Mouse (Mus musculus): Measurements from ENCODE around the gene Aimp2. TPM values are rescaled to one million over a fixed set of nuclear protein-coding genes. Genes with fewer than 3 reads are reported as not detected.

Gene Aimp2
- polyA plus RNA-seq, 1 experiment from 2014 or later: 89.4 TPM

DNA sequence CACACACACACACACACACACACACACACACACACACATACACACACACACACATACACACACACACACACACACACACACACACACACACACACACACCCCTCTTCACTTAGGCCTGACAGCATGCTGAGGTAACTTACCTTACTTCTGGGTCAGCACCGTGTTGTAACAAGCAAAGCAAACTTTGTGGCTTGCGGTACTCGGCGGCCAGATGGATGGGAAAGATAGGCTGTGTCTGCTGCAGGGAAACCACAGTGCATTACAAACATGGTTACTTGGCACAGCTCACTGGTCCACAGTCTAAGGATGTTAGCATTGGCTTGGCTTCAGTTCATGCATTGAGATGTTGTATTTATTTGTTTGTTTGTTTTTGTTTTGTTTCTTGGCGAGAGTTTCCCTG, 16.3 kb downstream of the Aimp2 start:
- Histone ChIP-seq H3K4me3 (no peak overlapping the region), H3K27ac (no peak overlapping the region), H3K27me3 (no peaks in the 10 kb centered on the region), H3K4me2 (replicated peaks) (no peak overlapping the region), H3K9me3 (no peaks in the 10 kb centered on the region), H3K36me3 (peaks cover 46% of the 10 kb centered on the region), H3K4me1 (no peaks in the 10 kb centered on the region), H3K9ac (no peak overlapping the region)
- ATAC-seq (ENCODE audit: insufficient number of reproducible peaks, insufficient read depth, low FRiP score, low TSS enrichment): no peak
- WGBS: 77% methylated on average over 5 of the region's 5 CpGs

DNA sequence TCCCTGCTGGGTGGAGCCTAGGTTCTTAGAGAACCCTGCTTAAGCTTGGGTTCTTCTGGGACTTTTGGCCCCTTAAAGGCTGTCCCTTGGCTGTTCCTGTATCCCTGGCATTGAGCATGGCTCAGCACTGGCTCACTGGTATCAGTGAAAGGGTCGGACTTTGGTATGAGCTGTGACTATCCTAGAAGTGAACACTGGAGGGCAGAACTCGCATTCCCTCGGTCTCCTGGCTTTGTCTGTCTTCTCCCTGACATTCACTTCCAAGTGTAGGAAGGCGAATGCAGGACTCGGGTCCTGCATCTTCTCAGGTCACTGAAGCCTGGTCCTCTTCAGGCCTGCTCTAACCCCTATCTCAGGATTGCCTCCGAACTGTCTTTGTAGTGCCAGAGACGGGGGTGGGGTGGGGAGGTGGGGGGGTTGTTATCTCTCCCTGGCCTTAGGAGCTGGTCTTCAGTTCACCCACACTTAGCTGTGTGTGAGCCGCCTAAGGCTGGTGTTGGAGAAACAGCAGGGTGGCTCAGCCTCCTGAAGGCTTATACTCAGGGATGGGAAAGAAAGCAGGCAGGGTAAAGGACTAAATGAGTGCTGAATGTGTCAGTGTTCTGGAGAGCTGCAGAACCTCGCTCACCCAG, 17.3 kb downstream of the Aimp2 start:
- WGBS: 73% methylated on average over 9 of the region's 9 CpGs
- ATAC-seq (ENCODE audit: insufficient number of reproducible peaks, insufficient read depth, low FRiP score, low TSS enrichment): no peak
- Histone ChIP-seq H3K27me3 (no peaks in the 10 kb centered on the region), H3K27ac (no peak overlapping the region), H3K4me1 (no peaks in the 10 kb centered on the region), H3K4me3 (no peak overlapping the region), H3K9me3 (no peaks in the 10 kb centered on the region), H3K9ac (no peak overlapping the region), H3K4me2 (replicated peaks) (no peak overlapping the region), H3K36me3 (peaks cover 44% of the 10 kb centered on the region)

DNA sequence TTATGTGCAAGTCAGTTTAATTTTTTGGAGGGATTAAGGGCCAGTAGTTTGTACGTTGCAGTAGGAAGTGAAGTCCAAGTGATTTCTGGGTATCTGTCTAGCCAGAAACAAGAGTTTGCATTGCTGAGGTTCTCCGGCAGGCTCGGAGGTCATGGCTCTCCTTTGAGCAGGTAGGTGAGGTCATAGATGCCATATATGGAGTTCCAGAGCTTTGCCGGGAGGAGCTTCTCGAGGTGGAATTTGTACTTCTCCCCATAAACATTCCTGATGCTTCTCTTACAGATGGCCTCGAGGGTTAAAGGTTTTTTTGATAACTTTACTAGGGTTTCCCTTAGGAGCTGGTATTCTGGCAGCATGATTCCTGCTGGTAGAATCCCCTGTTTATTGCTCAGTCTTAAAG, 18.9 kb downstream of the Aimp2 start:
- no peak overlapping the region for H3K4me2 ChIP-seq (replicated peaks)
- H3K36me3 ChIP-seq: peaks cover 53% of the 10 kb centered on the region
- no peaks in the 10 kb centered on the region for H3K9me3 ChIP-seq
- WGBS: 81% methylated on average over 6 of the region's 6 CpGs
- no peak overlapping the region for H3K4me3 ChIP-seq
- H3K4me1 ChIP-seq: no peaks in the 10 kb centered on the region
- H3K27me3 ChIP-seq: no peaks in the 10 kb centered on the region
- H3K27ac ChIP-seq: no peak overlapping the region
- ATAC-seq (ENCODE audit: insufficient number of reproducible peaks, insufficient read depth, low FRiP score, low TSS enrichment): no peak
- no peak overlapping the region for H3K9ac ChIP-seq

DNA sequence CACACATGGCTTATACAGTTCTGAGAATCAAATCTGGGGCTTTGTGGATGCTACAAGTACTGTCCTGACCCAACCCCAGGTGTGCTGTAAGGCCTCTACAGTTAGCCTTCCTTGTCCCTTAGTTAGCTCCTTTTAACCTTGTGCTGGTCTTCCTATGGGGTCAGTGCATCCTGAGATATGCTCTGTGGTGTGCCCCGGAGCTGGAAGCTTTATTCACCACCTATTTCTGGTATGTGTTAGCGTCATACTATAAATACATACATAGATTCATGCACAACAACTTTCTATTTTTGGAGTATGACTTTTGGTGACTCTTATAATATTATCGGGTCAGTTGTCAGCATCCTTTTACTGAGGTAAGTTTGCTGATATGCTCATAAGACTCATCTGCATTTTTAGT, 24.4 kb downstream of the Aimp2 start:
- peaks cover 83% of the 10 kb centered on the region for H3K36me3 ChIP-seq
- no peak overlapping the region for H3K9ac ChIP-seq
- WGBS: 96% methylated on average over 3 of the region's 3 CpGs
- H3K27ac ChIP-seq: no peak overlapping the region
- H3K4me2 ChIP-seq (replicated peaks): no peak overlapping the region
- ATAC-seq (ENCODE audit: insufficient number of reproducible peaks, insufficient read depth, low FRiP score, low TSS enrichment): no peak
- no peaks in the 10 kb centered on the region for H3K9me3 ChIP-seq
- no peak overlapping the region for H3K4me3 ChIP-seq
- H3K4me1 ChIP-seq: no peaks in the 10 kb centered on the region
- H3K27me3 ChIP-seq: no peaks in the 10 kb centered on the region

DNA sequence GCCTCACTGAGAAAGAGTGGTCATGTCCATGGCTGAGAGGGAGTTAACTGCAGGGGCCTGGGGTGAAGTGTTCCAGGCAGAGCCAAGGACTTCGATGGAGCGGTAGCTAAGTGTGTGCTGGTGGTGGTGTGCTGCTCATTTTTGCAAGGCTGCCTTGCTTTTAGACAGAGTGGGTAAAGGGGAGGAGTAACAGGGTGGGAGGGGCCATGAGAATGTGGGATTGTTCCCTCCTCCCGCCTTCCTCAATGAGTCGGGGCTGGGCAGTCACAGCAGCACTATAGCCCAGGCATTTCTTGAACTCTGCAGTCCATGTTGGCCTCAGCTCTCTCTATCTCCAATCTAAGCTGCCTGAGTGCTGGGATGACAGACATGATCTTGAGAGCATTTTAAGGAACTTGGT, 35.1 kb downstream of the Aimp2 start:
- Histone ChIP-seq H3K4me1 (no peaks in the 10 kb centered on the region), H3K4me3 (no peak overlapping the region), H3K36me3 (peaks cover 61% of the 10 kb centered on the region), H3K9ac (no peak overlapping the region), H3K27ac (no peak overlapping the region), H3K27me3 (no peaks in the 10 kb centered on the region), H3K9me3 (no peaks in the 10 kb centered on the region), H3K4me2 (replicated peaks) (no peak overlapping the region)
- WGBS: 63% methylated on average over 4 of the region's 4 CpGs
- ATAC-seq (ENCODE audit: insufficient number of reproducible peaks, insufficient read depth, low FRiP score, low TSS enrichment): no peak

DNA sequence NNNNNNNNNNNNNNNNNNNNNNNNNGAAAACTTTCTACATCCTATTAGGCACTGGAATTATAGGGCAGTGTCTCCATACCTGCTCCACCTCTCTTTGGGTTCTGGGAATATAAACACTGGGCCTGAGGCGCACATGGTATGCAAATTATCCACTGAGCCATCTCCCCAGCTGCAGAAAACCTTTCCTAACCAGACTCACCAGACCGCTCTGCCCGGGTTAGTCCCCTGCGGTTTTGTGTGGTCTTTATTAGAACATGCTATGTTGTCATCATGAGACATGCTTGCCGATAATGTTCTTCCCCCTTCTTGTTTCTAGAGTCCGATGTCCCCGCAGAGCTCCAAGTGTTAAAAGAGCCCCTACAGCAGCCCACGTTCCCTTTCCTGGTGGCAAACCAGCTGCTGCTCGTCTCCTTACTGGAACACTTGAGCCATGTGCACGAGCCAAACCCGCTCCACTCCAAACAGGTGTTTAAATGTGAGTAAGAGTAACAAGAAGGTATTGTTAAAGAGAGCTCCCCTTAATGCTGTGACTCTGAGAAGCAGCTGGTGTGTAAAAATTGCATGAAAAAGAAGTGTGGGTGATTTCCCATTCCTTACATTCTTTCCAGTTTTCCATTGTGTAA, 38.0 kb downstream of the Aimp2 start:
- no peak for ATAC-seq (ENCODE audit: insufficient number of reproducible peaks, insufficient read depth, low FRiP score, low TSS enrichment)
- Histone ChIP-seq H3K4me3 (no peak overlapping the region), H3K4me2 (replicated peaks) (no peak overlapping the region), H3K36me3 (peaks cover 38% of the 10 kb centered on the region), H3K9me3 (no peaks in the 10 kb centered on the region), H3K9ac (no peak overlapping the region), H3K27me3 (no peaks in the 10 kb centered on the region), H3K27ac (no peak overlapping the region), H3K4me1 (no peaks in the 10 kb centered on the region)
- 83% methylated on average over 11 of the region's 11 CpGs for WGBS

Other genes starting within 250 kb of the Aimp2 start
- gene Usp42, start 177.6 kb downstream of the Aimp2 start, polyA plus RNA-seq (2016; fragmentation: Nextera tagmentation; extraction: Ambion mirVana): 31.7 and 34.7 TPM in 2 replicates
- 46.5 and 47.7 TPM in 2 replicates for gene Eif2ak1, start 92.1 kb downstream of the Aimp2 start, polyA plus RNA-seq (2016; fragmentation: Nextera tagmentation; extraction: Ambion mirVana)
- gene Ankrd61, start 12.2 kb downstream of the Aimp2 start, polyA plus RNA-seq (2016; fragmentation: Nextera tagmentation; extraction: Ambion mirVana): 0.36 TPM in 2 replicates
- 34.4 and 40.4 TPM in 2 replicates for gene Pms2, start 117 bp upstream of the Aimp2 start, polyA plus RNA-seq (2016; fragmentation: Nextera tagmentation; extraction: Ambion mirVana)
- 0.79 and 1.1 TPM in 2 replicates for gene Gm42421, start 18.3 kb upstream of the Aimp2 start, polyA plus RNA-seq (2016; fragmentation: Nextera tagmentation; extraction: Ambion mirVana)
- gene Rsph10b, start 23.2 kb upstream of the Aimp2 start, polyA plus RNA-seq (2016; fragmentation: Nextera tagmentation; extraction: Ambion mirVana): 0.77 and 1.3 TPM in 2 replicates
- gene Ccz1, start 105.0 kb upstream of the Aimp2 start, polyA plus RNA-seq (2016; fragmentation: Nextera tagmentation; extraction: Ambion mirVana): 95.2 and 96.2 TPM in 2 replicates
- not detected in 2 replicates for gene Ocm, start 116.8 kb upstream of the Aimp2 start, polyA plus RNA-seq (2016; fragmentation: Nextera tagmentation; extraction: Ambion mirVana)
- gene Lmtk2, start 190.6 kb upstream of the Aimp2 start, polyA plus RNA-seq (2016; fragmentation: Nextera tagmentation; extraction: Ambion mirVana): 5.3 and 5.6 TPM in 2 replicates